Mouse (Mus musculus) heart, embryonic 12.5 days (tissue): ENCODE measurements at regions not wholly inside any gene's neighbourhood (a gene's known extent, or its start where the extent isn't known, plus 50 kb on each side); places are given as distances from the start of the nearest gene placed in this dataset.

Experiments
- ATAC-seq: fragments of 200-750 bp; cut with Nextera tagmentation; 2 replicates; pipeline ENCODE4 v1.8.0; 2017; ENCODE audit warnings: moderate TSS enrichment, moderate library complexity; ENCODE audit not compliant: insufficient number of reproducible peaks, low FRiP score
- H3K27ac ChIP-seq: fragments of 300-500 bp; sonication (generic); 2 replicates; pipeline ENCODE4 v1.5.1; 2016; ENCODE audit warnings: mild to moderate bottlenecking, moderate library complexity; ENCODE audit not compliant: poor library complexity, severe bottlenecking
- H3K27me3 ChIP-seq: fragments of 300-500 bp; sonication (generic); replicated peaks from 2 replicates; pipeline ENCODE4 v1.6.1; 2016; ENCODE audit warnings: mild to moderate bottlenecking, moderate library complexity
- H3K36me3 ChIP-seq: fragments of 300-500 bp; sonication (generic); 2 replicates; pipeline ENCODE4 v1.6.1; 2016; ENCODE audit warnings: mild to moderate bottlenecking, moderate library complexity
- H3K4me1 ChIP-seq: fragments of 300-500 bp; sonication (generic); replicated peaks from 2 replicates; pipeline ENCODE4 v1.6.1; 2016; ENCODE audit warnings: mild to moderate bottlenecking
- H3K4me2 ChIP-seq: fragments of 300-500 bp; sonication (generic); 2 replicates; pipeline ENCODE4 v1.6.1; 2016; ENCODE audit warnings: mild to moderate bottlenecking, moderate library complexity
- H3K4me3 ChIP-seq: fragments of 300-500 bp; sonication (generic); 2 replicates; pipeline ENCODE4 v1.5.1; 2016; ENCODE audit warnings: mild to moderate bottlenecking
- H3K9ac ChIP-seq: fragments of 300-500 bp; sonication (generic); 2 replicates; pipeline ENCODE4 v1.6.1; 2016; ENCODE audit warnings: mild to moderate bottlenecking, moderate library complexity
- H3K9me3 ChIP-seq: fragments of 300-500 bp; sonication (generic); replicated peaks from 2 replicates; pipeline ENCODE4 v1.6.1; 2016; ENCODE audit warnings: mild to moderate bottlenecking, moderate library complexity
- WGBS: fragments of 180-500 bp; shearing (Covaris S2); methylation state at CpG from one replicate; pipeline ENCODE4 v1.1.7; 2016; 5-methylcytosine and 5-hydroxymethylcytosine counted together

GRCm38 (mm10) chr1:157012950-157013668, 73.7 kb upstream of the Ralgps2 start:
- Histone ChIP-seq H3K4me1 (peaks cover 33% of the 10 kb centered on the region), H3K4me2 (no peak overlapping the region), H3K4me3 (no peak overlapping the region), H3K36me3 (no peaks in the 10 kb centered on the region), H3K9ac (no peak overlapping the region), H3K9me3 (no peaks in the 10 kb centered on the region), H3K27me3 (no peaks in the 10 kb centered on the region), H3K27ac (no peak overlapping the region)
- no peak for ATAC-seq
- WGBS, result 69% methylated on average over 7 of the region's 7 CpGs

GRCm38 (mm10) chr1:157011226-157011625, 71.8 kb upstream of the Ralgps2 start:
- Histone ChIP-seq H3K27ac (no peak overlapping the region), H3K27me3 (no peaks in the 10 kb centered on the region), H3K4me1 (peaks cover 42% of the 10 kb centered on the region), H3K4me3 (no peak overlapping the region), H3K9me3 (no peaks in the 10 kb centered on the region), H3K4me2 (no peak overlapping the region), H3K9ac (no peak overlapping the region), H3K36me3 (no peaks in the 10 kb centered on the region)
- ATAC-seq, result no peak
- 89% methylated on average over 6 of the region's 6 CpGs for WGBS

- no peaks in the 10 kb centered on the region for H3K9me3 ChIP-seq
- peaks cover 35% of the 10 kb centered on the region for H3K4me1 ChIP-seq
- H3K4me2 ChIP-seq, result no peak overlapping the region
- no peak overlapping the region for H3K4me3 ChIP-seq
- H3K27me3 ChIP-seq, result no peaks in the 10 kb centered on the region
- peak overlapping the region; percentile 5; the same call in 1 of the 2 replicates for H3K27ac ChIP-seq
- ATAC-seq, result no peak
- no peak overlapping the region for H3K9ac ChIP-seq
- 67% methylated on average over 9 of the region's 9 CpGs for WGBS
- H3K36me3 ChIP-seq, result no peaks in the 10 kb centered on the region
These were observed 70.0 kb upstream of the Ralgps2 start for GRCm38 (mm10) chr1:157009427-157009826.

GRCm38 (mm10) chr1:157007891-157008730, 68.7 kb upstream of the Ralgps2 start:
- no peak overlapping the region for H3K4me3 ChIP-seq
- peaks cover 23% of the 10 kb centered on the region for H3K4me1 ChIP-seq
- H3K4me2 ChIP-seq, result peak overlapping the region; percentile 17; the same call in 1 of the 2 replicates
- H3K27ac ChIP-seq, result peak overlapping the region; percentile 86
- no peak overlapping the region for H3K9ac ChIP-seq
- H3K27me3 ChIP-seq, result no peaks in the 10 kb centered on the region
- 32% methylated on average over 4 of the region's 4 CpGs for WGBS
- peak; percentile 56 for ATAC-seq
- H3K9me3 ChIP-seq, result no peaks in the 10 kb centered on the region
- H3K36me3 ChIP-seq, result no peaks in the 10 kb centered on the region

- Histone ChIP-seq H3K9ac (no peak overlapping the region), H3K36me3 (no peaks in the 10 kb centered on the region), H3K9me3 (no peaks in the 10 kb centered on the region), H3K4me3 (no peak overlapping the region), H3K4me1 (peaks cover 22% of the 10 kb centered on the region), H3K27me3 (no peaks in the 10 kb centered on the region), H3K27ac (no peak overlapping the region), H3K4me2 (no peak overlapping the region)
- 88% methylated on average over 16 of the region's 16 CpGs for WGBS
- ATAC-seq, result no peak
These were observed 65.1 kb upstream of the Ralgps2 start for GRCm38 (mm10) chr1:157004312-157005074.

GRCm38 (mm10) chr1:157003034-157003433, 63.6 kb upstream of the Ralgps2 start:
- Histone ChIP-seq H3K9ac (no peak overlapping the region), H3K4me3 (no peak overlapping the region), H3K27me3 (no peaks in the 10 kb centered on the region), H3K4me1 (peaks cover 9% of the 10 kb centered on the region), H3K4me2 (no peak overlapping the region), H3K9me3 (no peaks in the 10 kb centered on the region), H3K36me3 (no peaks in the 10 kb centered on the region), H3K27ac (no peak overlapping the region)
- WGBS, result 80% methylated on average over 7 of the region's 7 CpGs
- ATAC-seq, result no peak

- Histone ChIP-seq H3K9me3 (no peaks in the 10 kb centered on the region), H3K27ac (no peak overlapping the region), H3K27me3 (no peaks in the 10 kb centered on the region), H3K4me3 (no peak overlapping the region), H3K9ac (no peak overlapping the region), H3K36me3 (no peaks in the 10 kb centered on the region), H3K4me2 (no peak overlapping the region), H3K4me1 (peaks cover 3% of the 10 kb centered on the region)
- 85% methylated on average over 2 of the region's 2 CpGs for WGBS
- no peak for ATAC-seq
These were observed 62.8 kb upstream of the Ralgps2 start for GRCm38 (mm10) chr1:157002258-157002657.

- Histone ChIP-seq H3K4me3 (no peak overlapping the region), H3K27me3 (no peaks in the 10 kb centered on the region), H3K4me1 (peaks cover 3% of the 10 kb centered on the region), H3K9ac (no peak overlapping the region), H3K27ac (no peak overlapping the region), H3K9me3 (no peaks in the 10 kb centered on the region), H3K4me2 (no peak overlapping the region), H3K36me3 (no peaks in the 10 kb centered on the region)
- no peak for ATAC-seq
- 66% methylated on average over 6 of the region's 6 CpGs for WGBS
These were observed 61.7 kb upstream of the Ralgps2 start for GRCm38 (mm10) chr1:157001008-157001660.

GRCm38 (mm10) chr1:156999947-157000346, 60.5 kb upstream of the Ralgps2 start:
- Histone ChIP-seq H3K9me3 (no peaks in the 10 kb centered on the region), H3K36me3 (no peaks in the 10 kb centered on the region), H3K9ac (no peak overlapping the region), H3K27me3 (no peaks in the 10 kb centered on the region), H3K4me3 (no peak overlapping the region), H3K4me1 (peaks cover 10% of the 10 kb centered on the region), H3K4me2 (no peak overlapping the region), H3K27ac (no peak overlapping the region)
- ATAC-seq, result no peak
- 60% methylated on average over 8 of the region's 8 CpGs for WGBS

GRCm38 (mm10) chr1:156999272-156999671, 59.8 kb upstream of the Ralgps2 start:
- no peaks in the 10 kb centered on the region for H3K36me3 ChIP-seq
- H3K4me3 ChIP-seq, result no peak overlapping the region
- ATAC-seq, result no peak
- H3K27ac ChIP-seq, result no peak overlapping the region
- H3K27me3 ChIP-seq, result no peaks in the 10 kb centered on the region
- peaks cover 10% of the 10 kb centered on the region for H3K4me1 ChIP-seq
- no peaks in the 10 kb centered on the region for H3K9me3 ChIP-seq
- 88% methylated on average over 8 of the region's 8 CpGs for WGBS
- no peak overlapping the region for H3K9ac ChIP-seq
- no peak overlapping the region for H3K4me2 ChIP-seq
